Mouse (Mus musculus) adrenal gland, adult (tissue): ENCODE measurements at regions not wholly inside any gene's neighbourhood (a gene's known extent, or its start where the extent isn't known, plus 50 kb on each side); places are given as distances from the start of the nearest gene placed in this dataset.

Experiments used
- DNase-seq, 2 experiments: peaks; one replicate each; pipeline ENCODE4 v3.0.0; 2022 to 2023; ENCODE audit warnings: low spot score in 1 of 2; ENCODE audit not compliant: inconsistent age in 2 of 2

- peak in 1 of 2 experiments; percentile 21 for DNase-seq
Measured at GRCm38 (mm10) chr7:145105831-145106493, 102.0 kb downstream of the 1810010D01Rik start.

GRCm38 (mm10) chr7:145102692-145103091 is 105.2 kb downstream of the 1810010D01Rik start:
- no peak for DNase-seq

- peak; percentile 47 to 70 for DNase-seq
Measured at GRCm38 (mm10) chr7:145102216-145102615, 105.7 kb downstream of the 1810010D01Rik start.

GRCm38 (mm10) chr7:145098335-145098734 is 109.6 kb downstream of the 1810010D01Rik start:
- peak; percentile 30 to 78 for DNase-seq

- no peak for DNase-seq
Measured at GRCm38 (mm10) chr7:145094134-145094526, 113.8 kb downstream of the 1810010D01Rik start.

- DNase-seq: no peak
Measured at GRCm38 (mm10) chr7:145093417-145094133, 114.3 kb downstream of the 1810010D01Rik start.

- DNase-seq: no peak
Measured at GRCm38 (mm10) chr7:145092392-145093176, 115.3 kb downstream of the 1810010D01Rik start.

- DNase-seq: no peak
Measured at GRCm38 (mm10) chr7:145090849-145091248, 117.1 kb downstream of the 1810010D01Rik start.

GRCm38 (mm10) chr7:145089315-145089721 is 118.6 kb downstream of the 1810010D01Rik start:
- peak in 1 of 2 experiments; percentile 56 for DNase-seq

- no peak for DNase-seq
Measured at GRCm38 (mm10) chr7:145088655-145089054, 119.3 kb downstream of the 1810010D01Rik start.

- DNase-seq: peak in 1 of 2 experiments; percentile 46
Measured at GRCm38 (mm10) chr7:145087790-145088189, 120.1 kb downstream of the 1810010D01Rik start.

GRCm38 (mm10) chr7:145082917-145083752 is 124.8 kb downstream of the 1810010D01Rik start:
- no peak for DNase-seq

- DNase-seq: no peak
Measured at GRCm38 (mm10) chr7:145071996-145072790, 132.5 kb upstream of the Ccnd1 start.

GRCm38 (mm10) chr7:145071533-145071932 is 131.8 kb upstream of the Ccnd1 start:
- no peak for DNase-seq

- DNase-seq: no peak
Measured at GRCm38 (mm10) chr7:145067366-145067765, 127.6 kb upstream of the Ccnd1 start.

GRCm38 (mm10) chr7:145056320-145056719 is 116.6 kb upstream of the Ccnd1 start:
- no peak for DNase-seq

- no peak for DNase-seq
Measured at GRCm38 (mm10) chr7:145051616-145052015, 111.9 kb upstream of the Ccnd1 start.

GRCm38 (mm10) chr7:145050729-145051128 is 111.0 kb upstream of the Ccnd1 start:
- DNase-seq: no peak

- DNase-seq: no peak
Measured at GRCm38 (mm10) chr7:145048481-145048877, 108.8 kb upstream of the Ccnd1 start.
